Mouse (Mus musculus): ENCODE data around the gene Clba1. TPM values are rescaled to one million over a fixed set of nuclear protein-coding genes. Genes with fewer than 3 reads are reported as not detected.

Clba1 gene
- polyA plus RNA-seq, 1 experiment from 2014 or later: 14.7 TPM

DNA sequence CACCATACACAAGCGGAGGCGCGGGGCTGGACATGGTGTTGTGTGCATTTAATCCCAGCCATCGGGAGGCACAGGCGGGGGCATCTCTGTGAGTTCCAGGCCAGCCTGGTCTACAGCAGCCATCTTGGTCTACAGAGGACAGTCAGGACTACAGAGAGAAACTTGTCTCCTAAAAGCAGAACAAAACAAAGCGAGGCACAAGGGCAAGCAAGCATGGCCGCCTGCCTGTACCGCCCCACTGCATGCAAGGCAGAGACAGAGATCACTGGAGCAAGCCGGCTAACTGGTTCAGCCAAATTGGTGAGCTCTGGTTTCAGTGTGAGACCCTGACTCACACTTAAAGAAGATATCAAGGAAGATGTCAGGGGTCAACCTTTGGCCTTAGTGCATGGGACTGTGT lies 41.6 kb downstream of the Clba1 start:
- Histone ChIP-seq H3K9me3 (ENCODE audit: control insufficient read depth, low read length) (no peaks in the 10 kb centered on the region), H3K9ac (ENCODE audit: low read length) (no peak overlapping the region), H3K27ac (ENCODE audit: low read depth, low read length) (no peak overlapping the region), H3K4me3 (ENCODE audit: low read depth, low read length) (no peak overlapping the region), H3K36me3 (ENCODE audit: control insufficient read depth, insufficient read depth, low read length) (no peaks in the 10 kb centered on the region), H3K27me3 (ENCODE audit: control insufficient read depth, insufficient read depth, low read length) (no peaks in the 10 kb centered on the region), H3K4me1 (ENCODE audit: control insufficient read depth, insufficient read depth, low read length) (no peaks in the 10 kb centered on the region), H3K4me2 (no peak overlapping the region)
- no peak for ATAC-seq (ENCODE audit: low FRiP score)
- 80% methylated on average over 9 of the region's 9 CpGs for WGBS
- DNase-seq (ENCODE audit: low spot score, missing footprints): no peak

DNA sequence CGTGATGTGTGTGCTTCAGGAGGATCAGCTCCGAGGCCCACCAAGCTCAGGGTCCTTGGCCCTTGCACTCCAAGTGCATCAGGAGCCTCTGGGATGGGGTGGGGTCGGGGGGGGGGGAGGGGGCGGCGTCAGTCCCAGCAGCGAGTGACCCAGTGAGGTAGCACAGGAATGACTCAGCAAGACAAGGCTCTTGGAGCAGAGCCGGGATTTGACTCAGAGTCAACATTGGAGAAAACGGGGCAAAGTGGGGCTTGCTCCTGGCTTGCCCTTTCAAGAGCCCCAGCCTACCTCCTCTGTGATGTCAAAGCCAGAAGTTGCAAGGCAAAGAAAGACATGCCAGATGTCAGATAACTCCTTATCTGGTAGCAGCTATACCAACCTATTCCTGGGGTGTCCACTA lies 42.4 kb downstream of the Clba1 start:
- Histone ChIP-seq H3K9ac (ENCODE audit: low read length) (no peak overlapping the region), H3K27ac (ENCODE audit: low read depth, low read length) (no peak overlapping the region), H3K4me3 (ENCODE audit: low read depth, low read length) (no peak overlapping the region), H3K36me3 (ENCODE audit: control insufficient read depth, insufficient read depth, low read length) (no peaks in the 10 kb centered on the region), H3K4me1 (ENCODE audit: control insufficient read depth, insufficient read depth, low read length) (no peaks in the 10 kb centered on the region), H3K4me2 (no peak overlapping the region), H3K27me3 (ENCODE audit: control insufficient read depth, insufficient read depth, low read length) (no peaks in the 10 kb centered on the region), H3K9me3 (ENCODE audit: control insufficient read depth, low read length) (no peaks in the 10 kb centered on the region)
- DNase-seq (ENCODE audit: low spot score, missing footprints): no peak
- 70% methylated on average over 4 of the region's 8 CpGs for WGBS
- ATAC-seq (ENCODE audit: low FRiP score): no peak

DNA sequence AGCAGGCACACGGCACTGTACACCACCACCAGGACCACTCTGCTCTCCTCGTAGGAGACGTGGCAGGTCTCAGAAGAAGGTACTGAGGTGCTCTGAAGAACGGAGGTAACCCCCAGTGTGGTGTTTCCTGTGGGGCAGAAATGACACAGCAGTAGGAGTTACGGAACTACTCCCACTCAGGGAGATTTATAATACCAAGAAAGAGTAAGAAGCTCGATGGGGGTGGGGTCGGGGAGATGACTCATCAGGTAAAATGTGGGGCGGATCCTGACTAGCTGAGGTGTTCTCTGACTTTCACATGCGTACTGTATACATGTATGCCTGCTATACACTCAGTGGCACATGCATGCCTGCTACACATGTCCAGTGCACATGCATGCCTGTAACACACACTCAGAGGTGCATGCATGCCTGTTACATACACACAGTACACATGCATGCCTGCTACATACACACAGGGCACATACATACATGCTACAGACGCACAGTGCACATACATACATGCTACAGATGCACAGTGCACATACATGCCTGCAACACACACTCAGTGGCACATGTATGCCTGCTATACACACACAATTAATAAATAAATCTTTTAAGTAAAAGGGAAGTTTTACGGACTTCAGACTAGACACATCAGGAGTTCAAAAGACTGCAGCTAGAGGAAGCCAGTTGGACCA lies 44.5 kb downstream of the Clba1 start:
- no peak for DNase-seq (ENCODE audit: low spot score, missing footprints)
- Histone ChIP-seq H3K4me2 (no peak overlapping the region), H3K4me1 (ENCODE audit: control insufficient read depth, insufficient read depth, low read length) (no peaks in the 10 kb centered on the region), H3K9ac (ENCODE audit: low read length) (no peak overlapping the region), H3K27ac (ENCODE audit: low read depth, low read length) (no peak overlapping the region), H3K9me3 (ENCODE audit: control insufficient read depth, low read length) (no peaks in the 10 kb centered on the region), H3K36me3 (ENCODE audit: control insufficient read depth, insufficient read depth, low read length) (no peaks in the 10 kb centered on the region), H3K27me3 (ENCODE audit: control insufficient read depth, insufficient read depth, low read length) (no peaks in the 10 kb centered on the region), H3K4me3 (ENCODE audit: low read depth, low read length) (no peak overlapping the region)
- WGBS: 89% methylated on average over 11 of the region's 11 CpGs
- ATAC-seq (ENCODE audit: low FRiP score): no peak

DNA sequence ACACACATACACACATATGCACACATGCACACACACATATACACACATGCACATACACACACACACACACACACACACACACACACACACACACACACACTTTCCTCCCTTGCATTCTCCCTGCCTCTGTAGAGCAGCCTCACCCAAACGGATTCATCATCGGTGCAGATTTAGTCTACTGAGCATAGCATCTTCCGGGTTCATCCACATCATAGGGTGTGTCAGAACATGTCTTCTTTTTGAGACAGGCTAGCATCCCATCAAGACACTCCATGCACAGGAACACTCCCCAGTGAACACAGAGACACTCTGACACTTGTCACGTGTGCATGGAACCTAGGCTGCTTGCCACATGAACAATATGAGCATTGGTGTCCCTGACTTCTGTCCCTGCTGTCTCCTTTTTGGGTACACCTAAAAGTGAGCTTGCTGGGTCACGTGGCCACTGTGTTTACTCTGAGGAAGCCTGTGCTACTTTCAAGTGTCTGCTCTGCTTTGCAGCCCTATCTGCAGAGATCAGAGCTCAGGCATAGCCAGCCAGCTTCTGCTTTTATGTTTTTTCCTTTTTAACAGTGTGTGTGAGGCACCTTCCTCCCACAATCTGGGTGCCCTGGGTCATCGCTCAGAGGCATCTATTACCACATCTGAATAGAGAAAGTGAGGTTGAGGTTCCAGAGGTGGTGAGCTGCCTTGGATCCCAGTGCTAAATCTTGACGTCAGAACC lies 46.0 kb downstream of the Clba1 start:
- Histone ChIP-seq H3K27ac (ENCODE audit: low read depth, low read length) (no peak overlapping the region), H3K4me2 (no peak overlapping the region), H3K9me3 (ENCODE audit: control insufficient read depth, low read length) (no peaks in the 10 kb centered on the region), H3K4me3 (ENCODE audit: low read depth, low read length) (no peak overlapping the region), H3K9ac (ENCODE audit: low read length) (no peak overlapping the region), H3K36me3 (ENCODE audit: control insufficient read depth, insufficient read depth, low read length) (no peaks in the 10 kb centered on the region), H3K27me3 (ENCODE audit: control insufficient read depth, insufficient read depth, low read length) (no peaks in the 10 kb centered on the region), H3K4me1 (ENCODE audit: control insufficient read depth, insufficient read depth, low read length) (no peaks in the 10 kb centered on the region)
- 81% methylated on average over 7 of the region's 7 CpGs for whole genome bisulfite sequencing
- DNase-seq (ENCODE audit: low spot score, missing footprints): no peak
- no peak for ATAC-seq (ENCODE audit: low FRiP score)

DNA sequence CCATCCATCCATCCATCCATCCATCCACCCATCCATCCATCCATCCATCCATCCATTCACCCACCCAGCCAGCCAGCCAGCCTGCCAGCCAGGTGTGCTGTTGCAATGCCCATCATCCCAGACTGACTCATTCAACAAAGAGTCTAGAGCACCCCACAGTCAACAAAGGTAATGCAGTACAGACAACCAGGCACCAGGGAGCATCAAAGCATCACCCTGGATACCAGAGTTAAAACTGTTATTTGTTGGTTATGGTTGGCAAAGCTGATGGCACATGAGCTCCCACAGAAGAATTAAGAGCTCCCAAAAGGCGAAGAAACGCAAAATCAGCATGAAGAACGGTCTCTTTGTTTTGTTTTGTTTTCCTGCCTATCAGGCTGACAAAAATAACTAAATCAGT lies 47.6 kb downstream of the Clba1 start:
- Histone ChIP-seq H3K4me3 (ENCODE audit: low read depth, low read length) (no peak overlapping the region), H3K27ac (ENCODE audit: low read depth, low read length) (no peak overlapping the region), H3K36me3 (ENCODE audit: control insufficient read depth, insufficient read depth, low read length) (no peaks in the 10 kb centered on the region), H3K4me2 (no peak overlapping the region), H3K27me3 (ENCODE audit: control insufficient read depth, insufficient read depth, low read length) (no peaks in the 10 kb centered on the region), H3K9me3 (ENCODE audit: control insufficient read depth, low read length) (no peaks in the 10 kb centered on the region), H3K9ac (ENCODE audit: low read length) (no peak overlapping the region), H3K4me1 (ENCODE audit: control insufficient read depth, insufficient read depth, low read length) (no peaks in the 10 kb centered on the region)
- 87% methylated on average over 3 of the region's 3 CpGs for whole genome bisulfite sequencing
- DNase-seq (ENCODE audit: low spot score, missing footprints) (no peak), ATAC-seq (ENCODE audit: low FRiP score) (no peak)

DNA sequence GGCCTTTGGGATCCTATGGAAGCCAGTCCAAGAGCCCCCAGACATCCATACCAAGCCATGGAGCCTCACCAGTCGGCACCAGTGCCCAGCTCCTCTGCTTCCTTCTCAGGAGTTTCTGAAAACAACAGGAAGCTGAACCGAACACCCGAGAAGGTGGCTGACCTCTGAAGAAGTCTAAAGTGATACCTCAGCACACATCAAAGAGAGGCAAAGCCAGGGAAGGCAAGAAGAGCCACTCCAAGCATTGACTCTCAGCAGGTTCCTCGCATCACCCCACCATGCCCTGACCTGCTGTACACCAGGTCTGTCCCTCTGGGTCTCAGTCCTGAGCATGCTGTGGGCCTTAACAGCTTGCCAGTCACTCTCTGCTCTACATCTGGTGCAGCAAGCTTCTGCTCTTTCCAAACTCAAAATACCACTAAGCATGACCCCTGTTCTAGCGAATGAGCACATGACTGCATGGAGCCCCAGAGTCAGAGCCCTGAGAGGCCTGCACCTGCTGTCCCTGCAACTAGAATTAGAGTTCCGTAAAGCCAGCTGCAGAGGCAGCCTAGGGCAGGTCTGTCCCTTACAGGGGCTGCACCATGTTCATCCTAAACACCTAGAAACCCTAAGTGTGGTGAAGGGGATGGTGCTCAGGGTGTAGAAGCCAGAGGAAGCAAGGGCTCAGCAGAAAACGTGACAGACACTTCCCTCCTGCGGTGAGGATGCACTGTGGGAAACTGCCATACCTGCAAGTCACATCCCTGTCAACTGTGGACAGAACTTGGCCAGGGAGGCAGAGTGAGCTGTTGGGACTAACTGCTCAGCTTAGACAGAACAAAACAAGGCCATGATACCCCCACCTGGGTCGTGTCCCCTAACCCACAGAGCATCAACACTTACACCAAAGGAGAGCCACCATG lies 48.5 kb downstream of the Clba1 start:
- Histone ChIP-seq H3K9ac (ENCODE audit: low read length) (no peak overlapping the region), H3K27ac (ENCODE audit: low read depth, low read length) (no peak overlapping the region), H3K4me2 (no peak overlapping the region), H3K36me3 (ENCODE audit: control insufficient read depth, insufficient read depth, low read length) (no peaks in the 10 kb centered on the region), H3K27me3 (ENCODE audit: control insufficient read depth, insufficient read depth, low read length) (no peaks in the 10 kb centered on the region), H3K4me3 (ENCODE audit: low read depth, low read length) (no peak overlapping the region), H3K4me1 (ENCODE audit: control insufficient read depth, insufficient read depth, low read length) (no peaks in the 10 kb centered on the region), H3K9me3 (ENCODE audit: control insufficient read depth, low read length) (no peaks in the 10 kb centered on the region)
- DNase-seq (ENCODE audit: low spot score, missing footprints) (no peak), ATAC-seq (ENCODE audit: low FRiP score) (no peak)
- 74% methylated on average over 9 of the region's 9 CpGs for WGBS

DNA sequence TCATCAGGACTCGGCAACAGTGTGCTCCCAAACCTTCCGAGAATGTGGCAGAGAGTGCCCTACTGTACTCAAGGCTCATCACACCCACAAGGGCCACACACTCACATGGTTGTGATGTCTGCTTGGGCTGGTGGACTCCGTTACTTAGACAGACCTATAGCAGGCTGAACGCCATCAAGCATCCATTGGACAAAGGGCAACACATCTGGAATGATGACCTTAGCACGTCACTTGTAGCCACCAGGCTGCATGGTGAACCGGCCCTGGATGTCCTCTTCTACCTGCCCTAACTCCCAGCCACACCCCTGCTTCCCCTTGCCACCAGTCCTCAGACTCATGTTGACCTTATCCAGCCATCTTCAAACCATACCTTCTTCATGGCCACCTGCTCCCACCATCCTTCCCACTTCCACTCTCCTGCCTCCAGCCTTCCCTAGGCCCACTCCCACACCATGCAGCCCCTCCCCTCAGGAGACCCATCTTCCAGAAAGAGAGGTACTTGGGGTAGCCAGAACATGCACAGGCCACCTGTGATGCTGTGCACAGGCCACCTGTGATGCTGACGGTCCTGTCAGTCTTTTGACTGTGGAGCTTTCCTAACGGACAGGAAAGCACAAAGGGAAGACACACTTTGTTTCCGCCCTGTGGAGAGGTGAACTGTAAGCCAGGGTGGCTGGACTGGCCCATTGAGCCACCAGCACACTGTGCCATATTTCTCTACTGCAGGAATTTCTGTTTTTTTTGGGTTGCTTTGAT lies 50.0 kb downstream of the Clba1 start:
- no peak overlapping the region for H3K9ac ChIP-seq (ENCODE audit: low read length)
- H3K9me3 ChIP-seq (ENCODE audit: control insufficient read depth, low read length): no peaks in the 10 kb centered on the region
- H3K36me3 ChIP-seq (ENCODE audit: control insufficient read depth, insufficient read depth, low read length): no peaks in the 10 kb centered on the region
- no peak overlapping the region for H3K27ac ChIP-seq (ENCODE audit: low read depth, low read length)
- H3K4me2 ChIP-seq: no peak overlapping the region
- no peaks in the 10 kb centered on the region for H3K4me1 ChIP-seq (ENCODE audit: control insufficient read depth, insufficient read depth, low read length)
- DNase-seq (ENCODE audit: low spot score, missing footprints): no peak
- H3K27me3 ChIP-seq (ENCODE audit: control insufficient read depth, insufficient read depth, low read length): no peaks in the 10 kb centered on the region
- 93% methylated on average over 9 of the region's 9 CpGs for WGBS
- H3K4me3 ChIP-seq (ENCODE audit: low read depth, low read length): no peak overlapping the region
- ATAC-seq (ENCODE audit: low FRiP score): no peak

DNA sequence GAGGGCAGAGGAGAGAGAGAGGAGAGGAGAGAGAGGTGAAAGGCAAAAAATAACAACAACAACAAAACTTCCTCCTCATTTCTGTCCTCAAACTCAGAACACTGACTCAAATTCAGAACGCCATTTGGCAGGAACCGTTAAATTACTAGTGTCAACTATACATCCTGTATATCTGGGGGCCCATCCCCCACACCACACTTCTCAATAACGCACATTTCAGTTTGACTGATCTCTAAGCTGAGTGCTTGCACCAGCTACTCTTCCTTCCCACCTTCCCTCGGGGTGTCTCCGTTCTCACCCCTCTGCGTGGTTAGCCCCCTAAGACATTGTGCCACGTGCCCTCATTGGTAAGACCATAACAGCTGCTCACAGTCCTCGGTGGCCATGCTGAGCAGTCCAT lies 51.2 kb downstream of the Clba1 start:
- H3K9me3 ChIP-seq (ENCODE audit: control insufficient read depth, low read length): no peaks in the 10 kb centered on the region
- ATAC-seq (ENCODE audit: low FRiP score): no peak
- no peak overlapping the region for H3K9ac ChIP-seq (ENCODE audit: low read length)
- no peak for DNase-seq (ENCODE audit: low spot score, missing footprints)
- H3K27me3 ChIP-seq (ENCODE audit: control insufficient read depth, insufficient read depth, low read length): no peaks in the 10 kb centered on the region
- H3K27ac ChIP-seq (ENCODE audit: low read depth, low read length): no peak overlapping the region
- 84% methylated on average over 8 of the region's 8 CpGs for WGBS
- no peaks in the 10 kb centered on the region for H3K36me3 ChIP-seq (ENCODE audit: control insufficient read depth, insufficient read depth, low read length)
- no peaks in the 10 kb centered on the region for H3K4me1 ChIP-seq (ENCODE audit: control insufficient read depth, insufficient read depth, low read length)
- no peak overlapping the region for H3K4me3 ChIP-seq (ENCODE audit: low read depth, low read length)
- H3K4me2 ChIP-seq: no peak overlapping the region
